Mouse (Mus musculus): Measurements from ENCODE around the gene Coa4.

Gene Coa4

DNA sequence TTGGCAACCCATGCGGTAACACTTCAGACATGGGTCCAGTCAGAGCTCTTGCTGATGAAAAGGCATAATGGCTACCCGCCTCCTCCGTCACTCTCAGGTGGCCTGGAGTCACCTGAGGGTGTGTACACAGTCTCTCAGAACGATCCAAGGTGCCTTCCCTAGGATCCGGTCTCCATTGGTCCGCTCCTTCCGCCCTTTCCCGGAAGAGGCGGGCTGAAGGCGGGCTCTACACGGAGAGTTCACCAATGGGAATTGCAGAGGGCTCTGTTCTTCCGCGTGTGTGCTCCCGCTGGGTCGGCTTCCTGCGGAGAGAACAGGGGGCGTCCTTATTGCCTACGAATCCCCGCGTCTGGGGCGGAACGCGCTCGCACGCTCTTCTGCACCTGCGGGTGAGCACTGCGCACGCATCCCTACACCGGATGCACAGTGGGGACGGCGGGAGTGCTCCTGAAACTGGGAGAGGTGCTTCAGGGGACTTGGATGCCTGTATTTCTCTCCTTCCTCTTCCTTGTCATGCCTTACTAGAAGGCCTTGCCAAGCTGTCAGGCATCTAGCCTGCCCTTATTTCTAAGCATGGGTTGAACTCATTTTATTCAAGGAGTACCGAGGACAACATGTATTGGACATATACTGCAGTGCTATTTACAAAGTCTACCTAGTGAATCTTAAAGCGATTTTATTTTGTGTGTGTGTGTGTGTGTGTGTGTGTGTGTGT lies at the start of gene Coa4:
Gene Coa4, plus strand, starts transcription at position 268 of the 715 bp plus-strand sequence.
- peak; percentile 93 for DNase-seq (ENCODE audit: low spot score)

- DNase-seq (ENCODE audit: low spot score), result no peak
These were observed 49.6 kb upstream of the Coa4 start for GRCm38 (mm10) chr7:100487301-100487700.

GRCm38 (mm10) chr7:100488474-100489048 lies 48.3 kb upstream of the Coa4 start:
- no peak for DNase-seq (ENCODE audit: low spot score)

DNA sequence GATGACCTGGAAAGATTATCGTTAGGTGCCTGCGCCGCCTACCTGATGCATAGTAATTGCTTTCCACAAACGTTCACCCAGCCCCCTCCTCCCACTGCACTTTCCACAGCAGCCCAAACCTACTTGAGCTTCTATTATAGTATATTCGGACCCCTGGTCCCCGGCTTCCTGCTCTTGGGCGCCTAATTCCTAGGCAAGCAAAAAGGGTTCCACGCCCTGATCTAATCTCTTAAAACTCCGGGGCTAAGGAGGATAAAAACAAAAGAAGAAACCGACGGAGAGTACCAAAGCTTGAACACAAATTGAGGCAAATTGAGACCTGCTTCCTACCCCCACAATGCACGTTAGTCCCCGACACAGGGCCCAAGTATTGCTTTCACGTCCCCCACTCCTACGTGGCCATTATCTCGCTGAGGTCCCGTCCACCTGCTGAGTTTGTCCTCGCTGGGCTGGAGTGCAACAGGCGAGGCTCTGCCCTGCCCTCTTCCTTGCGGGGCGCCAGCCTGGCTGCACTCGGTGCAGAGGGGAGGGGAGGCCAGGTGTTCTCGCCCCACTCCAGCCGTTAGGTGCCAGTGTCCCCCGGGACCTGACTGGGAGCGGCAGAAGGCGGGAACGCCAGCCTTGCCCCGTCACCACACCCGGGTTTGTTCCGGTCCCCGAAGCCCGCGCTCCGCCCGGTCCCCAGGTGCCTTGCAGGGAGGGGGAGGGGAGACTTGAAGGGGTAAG lies 44.3 kb upstream of the Coa4 start:
- DNase-seq (ENCODE audit: low spot score), result peak; percentile 23

- DNase-seq (ENCODE audit: low spot score), result peak; percentile 89
These were observed 43.8 kb upstream of the Coa4 start, which contains the start of gene Ucp2 for GRCm38 (mm10) chr7:100493117-100493483. Gene Ucp2, plus strand, starts transcription at chr7:100493337.

DNA sequence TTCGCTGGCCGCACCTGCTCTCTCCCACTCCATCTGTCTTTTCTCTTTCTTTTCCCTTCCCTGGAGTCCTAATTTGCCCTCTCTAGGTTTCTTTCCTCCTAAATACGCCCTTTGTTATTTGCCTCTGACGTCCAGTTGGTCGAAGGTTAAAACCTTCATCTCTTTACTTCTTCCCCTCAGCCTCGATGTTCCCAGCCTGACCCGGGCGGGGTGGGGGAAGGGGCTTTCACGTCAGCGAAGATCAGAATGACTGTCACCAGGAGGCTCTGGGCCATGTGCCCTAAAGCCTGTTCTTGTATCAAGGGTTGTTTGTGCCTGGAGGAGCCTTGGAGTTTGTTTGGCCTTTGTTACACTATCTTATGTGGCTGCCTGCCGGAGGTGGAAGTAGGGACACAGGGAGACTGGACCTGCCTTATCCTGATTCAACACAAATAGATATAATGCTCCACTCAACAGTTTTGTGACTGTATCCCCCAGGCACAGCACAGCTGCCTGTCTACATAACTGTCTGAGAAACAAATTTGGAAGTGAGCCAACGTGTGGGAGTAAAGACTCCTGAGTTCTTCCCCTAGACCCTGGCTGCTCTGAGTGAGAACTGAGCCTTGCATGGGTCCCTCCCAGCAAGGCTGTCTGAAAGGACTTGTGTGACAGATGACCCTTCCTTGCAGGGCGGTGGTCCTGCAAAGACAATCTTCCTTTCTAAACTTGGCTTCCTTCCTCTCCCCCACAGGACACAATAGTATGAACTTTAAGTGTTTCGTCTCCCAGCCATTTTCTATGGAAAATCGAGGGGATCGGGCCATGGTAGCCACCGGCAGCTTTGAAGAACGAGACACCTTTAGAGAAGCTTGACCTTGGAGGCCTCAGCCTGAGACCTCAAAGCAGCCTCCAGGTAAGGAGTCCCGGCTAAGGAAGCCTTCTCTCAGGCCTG lies 43.1 kb upstream of the Coa4 start:
- DNase-seq (ENCODE audit: low spot score), result peak; percentile 19

DNA sequence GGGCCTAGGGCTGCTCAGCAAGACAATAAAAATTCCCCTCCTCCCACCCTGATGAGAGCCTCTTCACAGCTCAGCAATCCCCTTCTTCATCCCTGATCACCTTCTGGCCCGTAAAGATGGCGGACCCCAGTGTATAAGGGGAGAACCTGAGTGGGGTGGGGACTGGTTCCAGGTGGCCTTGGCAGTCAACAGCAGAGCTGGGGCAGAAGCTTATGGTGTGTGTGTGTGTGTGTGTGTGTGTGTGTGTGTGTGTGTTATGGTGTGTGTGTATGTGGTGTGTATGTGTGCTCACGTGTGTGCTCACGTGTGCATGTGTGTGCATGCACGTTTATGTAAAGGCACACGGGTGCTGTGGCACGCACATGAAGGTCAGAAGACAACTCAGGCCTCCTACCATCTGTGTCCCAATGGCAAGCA lies 42.4 kb upstream of the Coa4 start:
- no peak for DNase-seq (ENCODE audit: low spot score)

GRCm38 (mm10) chr7:100495042-100495441 lies 41.8 kb upstream of the Coa4 start:
- peak; percentile 50 for DNase-seq (ENCODE audit: low spot score)

DNA sequence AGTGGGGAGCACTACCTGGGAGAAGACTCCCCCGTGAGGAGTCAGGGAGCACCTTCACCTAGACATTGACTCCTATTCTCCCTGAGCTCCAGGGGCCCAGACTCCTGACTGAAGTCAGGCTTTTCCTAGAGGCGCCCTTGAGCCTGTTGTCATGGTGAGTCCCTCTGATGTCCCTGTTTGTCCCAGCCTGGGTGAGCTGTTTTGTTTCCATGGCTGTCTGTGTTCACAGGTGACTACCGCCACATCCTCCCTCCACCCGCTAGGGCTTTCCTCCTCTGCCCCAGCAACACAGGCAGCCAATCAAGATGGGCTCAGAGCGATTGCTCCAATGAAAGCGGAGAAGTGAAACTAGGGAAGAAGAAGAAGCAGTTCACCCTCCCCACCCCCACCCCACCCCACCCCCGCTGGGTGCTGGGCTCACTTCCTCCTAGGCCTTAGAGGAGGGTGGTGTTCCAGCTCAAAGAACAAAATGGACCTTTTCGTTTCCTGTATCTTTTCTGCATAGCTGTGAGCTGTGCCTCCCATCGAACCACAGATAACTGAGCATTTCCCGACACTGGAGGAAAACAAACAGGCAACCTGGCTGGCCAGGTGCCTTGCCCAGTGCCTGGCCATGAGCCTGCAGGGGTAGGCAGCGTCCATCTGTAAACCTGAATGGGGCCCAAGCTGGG lies 41.2 kb upstream of the Coa4 start:
- peak; percentile 71 for DNase-seq (ENCODE audit: low spot score)

- no peak for DNase-seq (ENCODE audit: low spot score)
These were observed 40.5 kb upstream of the Coa4 start for GRCm38 (mm10) chr7:100496371-100496770.

- DNase-seq (ENCODE audit: low spot score), result no peak
These were observed 40.1 kb upstream of the Coa4 start for GRCm38 (mm10) chr7:100496791-100497190.

GRCm38 (mm10) chr7:100497402-100497801 lies 39.5 kb upstream of the Coa4 start:
- no peak for DNase-seq (ENCODE audit: low spot score)

DNA sequence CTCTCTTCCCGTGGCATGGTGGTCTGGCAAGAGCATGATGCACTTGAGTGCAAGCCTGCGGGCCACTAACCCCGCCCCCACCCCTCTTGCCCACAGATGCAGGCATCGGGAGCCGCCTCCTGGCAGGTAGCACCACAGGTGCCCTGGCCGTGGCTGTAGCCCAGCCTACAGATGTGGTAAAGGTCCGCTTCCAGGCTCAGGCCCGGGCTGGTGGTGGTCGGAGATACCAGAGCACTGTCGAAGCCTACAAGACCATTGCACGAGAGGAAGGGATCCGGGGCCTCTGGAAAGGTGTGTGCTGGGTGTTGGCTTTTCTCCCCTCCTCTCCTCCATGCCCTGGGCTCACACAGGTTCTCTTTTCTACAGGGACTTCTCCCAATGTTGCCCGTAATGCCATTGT lies 38.9 kb upstream of the Coa4 start:
- DNase-seq (ENCODE audit: low spot score), result no peak

- no peak for DNase-seq (ENCODE audit: low spot score)
These were observed 37.4 kb upstream of the Coa4 start for GRCm38 (mm10) chr7:100499465-100499864.

GRCm38 (mm10) chr7:100500276-100500977 lies 36.4 kb upstream of the Coa4 start:
- DNase-seq (ENCODE audit: low spot score), result no peak

GRCm38 (mm10) chr7:100501027-100501843 lies 35.6 kb upstream of the Coa4 start:
- no peak for DNase-seq (ENCODE audit: low spot score)

GRCm38 (mm10) chr7:100501844-100502373 lies 35.0 kb upstream of the Coa4 start:
- DNase-seq (ENCODE audit: low spot score), result no peak

DNA sequence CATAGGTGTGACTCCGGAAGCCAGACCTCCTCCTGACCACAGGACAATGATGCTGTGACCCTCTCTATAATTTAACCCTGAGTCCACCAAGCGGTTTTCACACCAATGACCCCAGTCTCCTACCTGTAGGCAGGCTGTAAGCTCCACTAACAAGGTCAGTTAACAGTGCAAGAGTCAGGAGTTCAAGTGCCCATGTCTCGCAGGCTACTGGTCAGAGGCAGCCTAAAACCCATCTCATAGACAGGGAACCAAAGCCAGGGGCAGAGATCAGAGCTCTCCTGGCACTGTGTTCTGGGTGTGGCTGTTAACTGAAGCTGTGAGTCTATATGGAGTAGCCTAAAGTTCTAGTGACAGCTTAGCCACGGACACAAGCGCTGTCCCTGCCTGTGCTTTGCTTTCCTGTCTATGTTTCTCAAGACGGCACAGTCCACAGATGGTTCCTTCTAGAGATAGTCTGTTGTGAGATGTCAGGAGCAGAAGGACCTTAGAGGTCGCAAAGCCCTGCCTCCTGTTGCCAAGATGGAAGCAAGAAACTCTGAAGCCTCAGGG lies 34.4 kb upstream of the Coa4 start:
- DNase-seq (ENCODE audit: low spot score), result no peak

- DNase-seq (ENCODE audit: low spot score), result no peak
These were observed 33.8 kb upstream of the Coa4 start for GRCm38 (mm10) chr7:100503076-100503475.
